In the genomic region with DNA sequence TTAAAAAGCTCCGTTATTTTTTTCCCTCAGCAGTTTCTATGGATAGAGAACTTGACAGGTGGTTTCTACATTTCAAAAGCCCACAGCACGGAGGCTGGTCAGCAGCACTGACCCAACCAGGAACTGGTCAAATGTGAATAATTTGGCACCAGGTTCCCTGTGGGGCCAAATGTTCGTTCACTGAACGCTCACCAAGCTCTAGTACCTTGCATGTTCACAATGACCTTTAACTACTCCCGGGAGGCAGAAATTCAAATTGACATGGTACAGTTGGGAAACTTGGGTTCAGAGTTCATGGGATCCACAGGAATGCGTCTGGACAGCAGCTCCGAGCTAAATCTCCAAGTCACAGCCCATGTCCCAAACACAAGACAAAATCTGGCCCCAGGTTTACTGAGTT, we compare ENCODE assay signal across 31 mouse cellular contexts. TPM values are rescaled to one million over a fixed set of nuclear protein-coding genes. Genes with fewer than 3 reads are reported as not detected.
DNase-seq lines count a peak whose midpoint lies in the region; ATAC-seq and TF ChIP-seq lines count a peak whose summit lies in the region.
"Had no signal": no experiment of that assay in that cellular context is flagged by ENCODE, and none has a peak within 500 bp of the region (broad histone marks: within the 10 kb centered on the region; RNA-seq: fewer than 3 reads in every experiment).

No protein-coding gene starts in this region.

- no peaks in the 10 kb centered on the region for H3K9me3 ChIP-seq in liver, embryonic 16.5 days (replicated peaks; ENCODE audit: control insufficient read depth, low read length)
- no peaks in the 10 kb centered on the region for H3K9me3 ChIP-seq in liver, embryonic 11.5 days (ENCODE audit: control insufficient read depth, low read length)
- no peaks in the 10 kb centered on the region for H3K9me3 ChIP-seq in kidney, embryonic 16.5 days (ENCODE audit: low read length)
- H3K9me3 ChIP-seq: heart, embryonic 12.5 days; hindbrain, embryonic 13.5 days; megakaryocyte, embryonic 14.5 days; midbrain, embryonic 12.5 days; neural tube, embryonic 13.5 days had no signal

- H3K36me3 ChIP-seq in liver, embryonic 16.5 days (ENCODE audit: control insufficient read depth, insufficient read depth), result no peaks in the 10 kb centered on the region
- H3K36me3 ChIP-seq in liver, embryonic 11.5 days (ENCODE audit: control insufficient read depth, insufficient read depth, low read length), result no peaks in the 10 kb centered on the region
- H3K36me3 ChIP-seq in kidney, embryonic 16.5 days (ENCODE audit: insufficient read depth, low read length), result no peaks in the 10 kb centered on the region
- H3K36me3 ChIP-seq: heart, embryonic 12.5 days; hindbrain, embryonic 13.5 days; midbrain, embryonic 12.5 days; neural tube, embryonic 13.5 days had no signal

- no peak for DNase-seq in liver, embryonic 11.5 days (ENCODE audit: low spot score)
- peak; percentile 80 to 86 for DNase-seq in kidney, adult 8-10 months
- DNase-seq in kidney, postnatal 36 days, result peak; percentile 65 to 88
- no peak for DNase-seq in gastrocnemius, adult 2 months
- no peak for DNase-seq in MN1 (ENCODE audit: low spot score)
- DNase-seq: adrenal gland, adult 2 months; B cell, adult 2 months; cerebellum, adult 11 months; cerebellum, adult 9-10 months; cerebellum, postnatal 36 days; gastrocnemius, postnatal 25 days; heart, adult 18-20 months; heart, postnatal 4 days; left cerebral cortex, postnatal 4 days; lung, adult 18-20 months; lung, postnatal 4 days; right cerebral cortex, postnatal 25 days; spleen, adult 18-20 months; thymus, postnatal 25 days had no signal

- no peaks in the 10 kb centered on the region for H3K4me1 ChIP-seq in liver, embryonic 16.5 days (ENCODE audit: control insufficient read depth, low read depth, low read length)
- H3K4me1 ChIP-seq in liver, embryonic 11.5 days (replicated peaks; ENCODE audit: control insufficient read depth, insufficient read depth, low read length), result peaks cover 8% of the 10 kb centered on the region
- H3K4me1 ChIP-seq in kidney, embryonic 16.5 days (ENCODE audit: insufficient read depth, low read length), result no peaks in the 10 kb centered on the region
- H3K4me1 ChIP-seq: hindbrain, embryonic 13.5 days; midbrain, embryonic 12.5 days; neural tube, embryonic 13.5 days had no signal

- intact Hi-C loops in gastrocnemius, adult 2 months (cut with DNase I), result no loop called here

- H3K4me3 ChIP-seq in liver, embryonic 16.5 days (ENCODE audit: low read depth, low read length), result no peak overlapping the region
- no peak overlapping the region for H3K4me3 ChIP-seq in liver, embryonic 11.5 days (ENCODE audit: low read depth, low read length)
- H3K4me3 ChIP-seq in kidney, embryonic 16.5 days (ENCODE audit: low read length), result no peak overlapping the region
- no peak overlapping the region for H3K4me3 ChIP-seq in gastrocnemius, adult 2 months
- H3K4me3 ChIP-seq: heart, embryonic 12.5 days; hindbrain, embryonic 13.5 days; megakaryocyte, embryonic 14.5 days; midbrain, embryonic 12.5 days; myocyte; neural tube, embryonic 13.5 days had no signal

- H3K4me2 ChIP-seq in liver, embryonic 16.5 days (ENCODE audit: low read depth, low read length), result no peak overlapping the region
- H3K4me2 ChIP-seq in liver, embryonic 11.5 days, result no peak overlapping the region
- H3K4me2 ChIP-seq in kidney, embryonic 16.5 days (replicated peaks; ENCODE audit: low read depth, low read length), result no peak overlapping the region
- H3K4me2 ChIP-seq: heart, embryonic 12.5 days; hindbrain, embryonic 13.5 days; midbrain, embryonic 12.5 days; neural tube, embryonic 13.5 days had no signal

- no peak for TF ChIP-seq CTCF in gastrocnemius, adult 2 months (IDR thresholded peaks at IDR 0.05)

- 51% methylated on average over 7 of the region's 7 CpGs for WGBS in liver, embryonic 16.5 days (ENCODE audit: insufficient replicate concordance)
- 70% methylated on average over 7 of the region's 7 CpGs for WGBS in liver, embryonic 11.5 days
- 60% methylated on average over 7 of the region's 7 CpGs for WGBS in kidney, embryonic 16.5 days

- peak; percentile 62; the same call in 1 of the 2 replicates for ATAC-seq in liver, embryonic 16.5 days (ENCODE audit: low read depth)
- ATAC-seq in liver, embryonic 11.5 days (replicated peaks; ENCODE audit: low FRiP score), result no peak
- ATAC-seq in kidney, embryonic 16.5 days (ENCODE audit: low FRiP score, low TSS enrichment), result 0 out of 2 replicates have a peak, but pooled peaks have one; percentile 14
- ATAC-seq: activated CD4-positive, CD25-positive, alpha-beta regulatory T cell, adult 4 months; forebrain, embryonic 14.5 days; intestine, embryonic 16.5 days; lung, postnatal 0 days had no signal

- H3K9ac ChIP-seq in liver, embryonic 16.5 days (ENCODE audit: low read depth, low read length), result no peak overlapping the region
- no peak overlapping the region for H3K9ac ChIP-seq in liver, embryonic 11.5 days (ENCODE audit: low read depth, low read length)
- no peak overlapping the region for H3K9ac ChIP-seq in kidney, embryonic 16.5 days (replicated peaks; ENCODE audit: low read length)
- H3K9ac ChIP-seq: heart, embryonic 12.5 days; hindbrain, embryonic 13.5 days; midbrain, embryonic 12.5 days; neural tube, embryonic 13.5 days had no signal

- H3K27me3 ChIP-seq in liver, embryonic 16.5 days (ENCODE audit: control insufficient read depth, insufficient read depth, low read depth, low read length), result no peaks in the 10 kb centered on the region
- no peaks in the 10 kb centered on the region for H3K27me3 ChIP-seq in liver, embryonic 11.5 days (replicated peaks; ENCODE audit: control insufficient read depth, insufficient read depth, low read length)
- H3K27me3 ChIP-seq in kidney, embryonic 16.5 days (ENCODE audit: insufficient read depth, low read length), result no peaks in the 10 kb centered on the region
- H3K27me3 ChIP-seq: heart, embryonic 12.5 days; hindbrain, embryonic 13.5 days; midbrain, embryonic 12.5 days; neural tube, embryonic 13.5 days had no signal

- no peak overlapping the region for H3K27ac ChIP-seq in liver, embryonic 16.5 days (ENCODE audit: low read length)
- H3K27ac ChIP-seq in liver, embryonic 11.5 days (ENCODE audit: low read depth, low read length), result no peak overlapping the region
- no peak overlapping the region for H3K27ac ChIP-seq in kidney, embryonic 16.5 days (ENCODE audit: low read length)
- no peak overlapping the region for H3K27ac ChIP-seq in gastrocnemius, adult 2 months
- H3K27ac ChIP-seq: hindbrain, embryonic 13.5 days; midbrain, embryonic 12.5 days; neural tube, embryonic 13.5 days had no signal

RNA-seq across cellular contexts. Expression of a gene that starts 19.6 kb away (rescaled TPM):
- 0.08 TPM in 2 replicates for polyA plus RNA-seq in liver, embryonic 16.5 days (2015; fragmentation: Nextera tagmentation; extraction: Ambion mirVana)
- polyA plus RNA-seq in liver, embryonic 11.5 days (2014; fragmentation: Nextera tagmentation; extraction: Ambion mirVana), result 0.22 and 0.29 TPM in 2 replicates
- 21.4 and 23.0 TPM in 2 replicates for polyA plus RNA-seq in kidney, embryonic 16.5 days (2015; fragmentation: Nextera tagmentation; extraction: Ambion mirVana)
- total RNA-seq in gastrocnemius, adult 2 months (2021), result not detected
- total RNA-seq: gastrocnemius, postnatal 25 days had no signal

Comparison
In these comparisons a context has a peak if more than half of its experiments do, and no peak if none do; other contexts are left out.
1. DNase-seq: peak in kidney, adult 8-10 months (2 of 2) and kidney, postnatal 36 days (2 of 2); none in liver, embryonic 11.5 days (single experiment), gastrocnemius, adult 2 months (single experiment) and MN1 (single experiment).
2. RNA of a gene that starts 19.6 kb away (polyA plus RNA-seq): 21.4 to 23.0 TPM in kidney, embryonic 16.5 days; 0.22 to 0.29 TPM in liver, embryonic 11.5 days and 0.08 TPM in liver, embryonic 16.5 days; every median in the first group is over 10 times any median in the second.